Mouse (Mus musculus): ENCODE data around the gene Coq8a. TPM values are rescaled to one million over a fixed set of nuclear protein-coding genes. Genes with fewer than 3 reads are reported as not detected.

Gene Coq8a
- polyA plus RNA-seq, 1 experiment from 2014 or later = 18.6 TPM

- Histone ChIP-seq H3K27ac (0 out of 2 replicates have a peak overlapping the region, but pooled peaks have one; percentile 7), H3K9ac (no peak overlapping the region), H3K9me3 (replicated peaks) (no peaks in the 10 kb centered on the region), H3K4me2 (no peak overlapping the region), H3K4me3 (replicated peaks) (no peak overlapping the region), H3K27me3 (no peaks in the 10 kb centered on the region), H3K4me1 (0 out of 2 replicates have a peak, but pooled peaks cover 3% of the 10 kb centered on the region), H3K36me3 (no peaks in the 10 kb centered on the region)
- ATAC-seq (replicated peaks; ENCODE audit: low FRiP score) = no peak
- WGBS = 85% methylated on average over 6 of the region's 6 CpGs
Observed at GRCm38 (mm10) chr1:180183525-180184159, 15.8 kb downstream of the Coq8a start.

- Histone ChIP-seq H3K4me3 (replicated peaks) (no peak overlapping the region), H3K9me3 (replicated peaks) (no peaks in the 10 kb centered on the region), H3K27ac (0 out of 2 replicates have a peak overlapping the region, but pooled peaks have one; percentile 27), H3K4me1 (0 out of 2 replicates have a peak, but pooled peaks cover 3% of the 10 kb centered on the region), H3K27me3 (no peaks in the 10 kb centered on the region), H3K9ac (no peak overlapping the region), H3K36me3 (no peaks in the 10 kb centered on the region), H3K4me2 (no peak overlapping the region)
- WGBS = 60% methylated on average over 3 of the region's 3 CpGs
- 0 out of 2 replicates have a peak, but pooled peaks have one; percentile 55 for ATAC-seq (replicated peaks; ENCODE audit: low FRiP score)
Observed at GRCm38 (mm10) chr1:180182731-180183130, 16.7 kb downstream of the Coq8a start.

- H3K27ac ChIP-seq = no peak overlapping the region
- no peak for ATAC-seq (replicated peaks; ENCODE audit: low FRiP score)
- no peaks in the 10 kb centered on the region for H3K36me3 ChIP-seq
- H3K9me3 ChIP-seq (replicated peaks) = no peaks in the 10 kb centered on the region
- H3K9ac ChIP-seq = no peak overlapping the region
- WGBS = 90% methylated on average over 9 of the region's 9 CpGs
- H3K4me1 ChIP-seq = 0 out of 2 replicates have a peak, but pooled peaks cover 3% of the 10 kb centered on the region
- no peaks in the 10 kb centered on the region for H3K27me3 ChIP-seq
- H3K4me2 ChIP-seq = no peak overlapping the region
- H3K4me3 ChIP-seq (replicated peaks) = no peak overlapping the region
Observed at GRCm38 (mm10) chr1:180181966-180182319, 17.5 kb downstream of the Coq8a start.

- no peaks in the 10 kb centered on the region for H3K9me3 ChIP-seq (replicated peaks)
- no peaks in the 10 kb centered on the region for H3K36me3 ChIP-seq
- no peak for ATAC-seq (replicated peaks; ENCODE audit: low FRiP score)
- no peak overlapping the region for H3K27ac ChIP-seq
- H3K4me1 ChIP-seq = 0 out of 2 replicates have a peak, but pooled peaks cover 3% of the 10 kb centered on the region
- 84% methylated on average over 7 of the region's 7 CpGs for WGBS
- no peak overlapping the region for H3K9ac ChIP-seq
- H3K4me2 ChIP-seq = no peak overlapping the region
- H3K27me3 ChIP-seq = no peaks in the 10 kb centered on the region
- no peak overlapping the region for H3K4me3 ChIP-seq (replicated peaks)
Observed at GRCm38 (mm10) chr1:180181304-180181965, 18.0 kb downstream of the Coq8a start.

GRCm38 (mm10) chr1:180179840-180180239, 19.6 kb downstream of the Coq8a start:
- Histone ChIP-seq H3K4me1 (peaks cover 10% of the 10 kb centered on the region; the same call in 1 of the 2 replicates), H3K36me3 (no peaks in the 10 kb centered on the region), H3K9ac (no peak overlapping the region), H3K4me2 (no peak overlapping the region), H3K9me3 (replicated peaks) (no peaks in the 10 kb centered on the region), H3K27me3 (no peaks in the 10 kb centered on the region), H3K4me3 (replicated peaks) (no peak overlapping the region), H3K27ac (no peak overlapping the region)
- ATAC-seq (replicated peaks; ENCODE audit: low FRiP score) = no peak
- 75% methylated on average over 2 of the region's 2 CpGs for WGBS

- no peak overlapping the region for H3K9ac ChIP-seq
- peaks cover 8% of the 10 kb centered on the region; the same call in 1 of the 2 replicates for H3K4me1 ChIP-seq
- no peaks in the 10 kb centered on the region for H3K27me3 ChIP-seq
- no peak overlapping the region for H3K27ac ChIP-seq
- no peaks in the 10 kb centered on the region for H3K9me3 ChIP-seq (replicated peaks)
- no peaks in the 10 kb centered on the region for H3K36me3 ChIP-seq
- WGBS = 93% methylated on average over 4 of the region's 4 CpGs
- no peak overlapping the region for H3K4me2 ChIP-seq
- no peak for ATAC-seq (replicated peaks; ENCODE audit: low FRiP score)
- H3K4me3 ChIP-seq (replicated peaks) = no peak overlapping the region
Observed at GRCm38 (mm10) chr1:180179100-180179499, 20.3 kb downstream of the Coq8a start.

GRCm38 (mm10) chr1:180178340-180178739, 21.1 kb downstream of the Coq8a start:
- 89% methylated on average over 9 of the region's 9 CpGs for WGBS
- no peak overlapping the region for H3K27ac ChIP-seq
- no peak overlapping the region for H3K4me2 ChIP-seq
- H3K9ac ChIP-seq = no peak overlapping the region
- H3K27me3 ChIP-seq = no peaks in the 10 kb centered on the region
- no peaks in the 10 kb centered on the region for H3K9me3 ChIP-seq (replicated peaks)
- no peak for ATAC-seq (replicated peaks; ENCODE audit: low FRiP score)
- H3K4me1 ChIP-seq = peaks cover 8% of the 10 kb centered on the region; the same call in 1 of the 2 replicates
- no peaks in the 10 kb centered on the region for H3K36me3 ChIP-seq
- H3K4me3 ChIP-seq (replicated peaks) = no peak overlapping the region

GRCm38 (mm10) chr1:180176784-180177183, 22.6 kb downstream of the Coq8a start:
- Histone ChIP-seq H3K36me3 (no peaks in the 10 kb centered on the region), H3K4me2 (no peak overlapping the region), H3K27ac (no peak overlapping the region), H3K9me3 (replicated peaks) (no peaks in the 10 kb centered on the region), H3K4me1 (peaks cover 8% of the 10 kb centered on the region; the same call in 1 of the 2 replicates), H3K27me3 (no peaks in the 10 kb centered on the region), H3K4me3 (replicated peaks) (no peak overlapping the region), H3K9ac (no peak overlapping the region)
- 33% methylated on average over 1 of the region's 1 CpGs for WGBS
- no peak for ATAC-seq (replicated peaks; ENCODE audit: low FRiP score)

- Histone ChIP-seq H3K36me3 (no peaks in the 10 kb centered on the region), H3K27me3 (no peaks in the 10 kb centered on the region), H3K4me3 (replicated peaks) (no peak overlapping the region), H3K4me2 (no peak overlapping the region), H3K4me1 (peaks cover 8% of the 10 kb centered on the region; the same call in 1 of the 2 replicates), H3K9ac (no peak overlapping the region), H3K9me3 (replicated peaks) (no peaks in the 10 kb centered on the region), H3K27ac (peak overlapping the region; percentile 46)
- peak; percentile 88 for ATAC-seq (replicated peaks; ENCODE audit: low FRiP score)
- WGBS = 51% methylated on average over 8 of the region's 8 CpGs
Observed at GRCm38 (mm10) chr1:180175635-180176034, 23.8 kb downstream of the Coq8a start.

- Histone ChIP-seq H3K4me1 (peaks cover 8% of the 10 kb centered on the region; the same call in 1 of the 2 replicates), H3K27me3 (no peaks in the 10 kb centered on the region), H3K4me2 (no peak overlapping the region), H3K9me3 (replicated peaks) (no peaks in the 10 kb centered on the region), H3K36me3 (no peaks in the 10 kb centered on the region), H3K27ac (no peak overlapping the region), H3K9ac (no peak overlapping the region), H3K4me3 (replicated peaks) (no peak overlapping the region)
- 33% methylated on average over 3 of the region's 3 CpGs for WGBS
- no peak for ATAC-seq (replicated peaks; ENCODE audit: low FRiP score)
Observed at GRCm38 (mm10) chr1:180175167-180175566, 24.2 kb downstream of the Coq8a start.

GRCm38 (mm10) chr1:180174718-180175117, 24.7 kb downstream of the Coq8a start:
- Histone ChIP-seq H3K9ac (no peak overlapping the region), H3K4me3 (replicated peaks) (no peak overlapping the region), H3K4me1 (peaks cover 8% of the 10 kb centered on the region; the same call in 1 of the 2 replicates), H3K9me3 (replicated peaks) (no peaks in the 10 kb centered on the region), H3K4me2 (no peak overlapping the region), H3K27ac (no peak overlapping the region), H3K27me3 (no peaks in the 10 kb centered on the region), H3K36me3 (no peaks in the 10 kb centered on the region)
- ATAC-seq (replicated peaks; ENCODE audit: low FRiP score) = no peak
- 72% methylated on average over 6 of the region's 6 CpGs for WGBS

- H3K4me1 ChIP-seq = peaks cover 8% of the 10 kb centered on the region; the same call in 1 of the 2 replicates
- H3K27ac ChIP-seq = no peak overlapping the region
- no peak for ATAC-seq (replicated peaks; ENCODE audit: low FRiP score)
- H3K4me3 ChIP-seq (replicated peaks) = no peak overlapping the region
- no peaks in the 10 kb centered on the region for H3K36me3 ChIP-seq
- no peak overlapping the region for H3K9ac ChIP-seq
- H3K27me3 ChIP-seq = no peaks in the 10 kb centered on the region
- H3K4me2 ChIP-seq = no peak overlapping the region
- WGBS = 81% methylated on average over 5 of the region's 5 CpGs
- H3K9me3 ChIP-seq (replicated peaks) = no peaks in the 10 kb centered on the region
Observed at GRCm38 (mm10) chr1:180173017-180173416, 26.4 kb downstream of the Coq8a start.

Data from kidney, embryonic 15.5 days (tissue).